ENCODE assay signal across 7 mouse cellular contexts in the genomic region with DNA sequence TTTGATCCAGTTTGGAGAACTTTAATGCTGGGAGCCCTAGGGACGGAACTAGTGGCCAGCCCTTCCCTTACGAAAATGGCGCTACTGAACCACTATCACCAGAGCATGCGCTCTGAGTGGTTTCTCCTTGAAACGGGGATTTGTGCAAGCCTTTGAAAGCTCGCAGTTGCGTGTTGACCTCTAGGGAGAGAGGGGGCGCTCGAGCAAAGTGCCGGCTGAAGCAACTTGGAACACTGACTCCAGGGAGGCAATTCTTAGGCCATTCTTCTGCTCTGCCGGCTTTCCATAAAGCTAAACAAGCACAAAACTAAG. TPM values are rescaled to one million over a fixed set of nuclear protein-coding genes. Genes with fewer than 3 reads are reported as not detected.
DNase-seq lines count a peak whose midpoint lies in the region; ATAC-seq lines count a peak whose summit lies in the region.

No protein-coding gene starts in this region.

- H3K4me3 ChIP-seq in intestine, embryonic 15.5 days (replicated peaks) = peak overlapping the region; percentile 98
- H3K4me3 ChIP-seq in midbrain, embryonic 10.5 days = peak overlapping the region; percentile 98

- H3K9me3 ChIP-seq in intestine, embryonic 15.5 days = no peaks in the 10 kb centered on the region
- H3K9me3 ChIP-seq in midbrain, embryonic 10.5 days (replicated peaks) = no peaks in the 10 kb centered on the region

- no peaks in the 10 kb centered on the region for H3K27me3 ChIP-seq in intestine, embryonic 15.5 days (replicated peaks)
- no peaks in the 10 kb centered on the region for H3K27me3 ChIP-seq in midbrain, embryonic 10.5 days (ENCODE audit: low read depth, poor library complexity, severe bottlenecking)

- peak overlapping the region; percentile 55 for H3K9ac ChIP-seq in intestine, embryonic 15.5 days

- peak overlapping the region; percentile 90 for H3K4me2 ChIP-seq in intestine, embryonic 15.5 days (replicated peaks)

- WGBS in intestine, embryonic 15.5 days = under 1% methylated on average over 11 of the region's 11 CpGs
- 0% methylated on average over 11 of the region's 11 CpGs for WGBS in midbrain, embryonic 10.5 days

- intact Hi-C loops in gastrocnemius, postnatal 36 days (cut with DNase I) = loop anchor here (5.0 kb wide), 3 partner anchors 67 to 83 kb away; partner anchors contain the start of gene Rtca
- intact Hi-C loops in left cerebral cortex, postnatal 25 days (cut with DNase I) = loop anchor here (5.0 kb wide), 2 partner anchors 67 to 83 kb away; no protein-coding TSS in a partner anchor

- no peaks in the 10 kb centered on the region for H3K36me3 ChIP-seq in intestine, embryonic 15.5 days
- peaks cover 8% of the 10 kb centered on the region for H3K36me3 ChIP-seq in midbrain, embryonic 10.5 days

- ATAC-seq in intestine, embryonic 15.5 days = peak; percentile 69

- H3K27ac ChIP-seq in intestine, embryonic 15.5 days = peak overlapping the region; percentile 96
- H3K27ac ChIP-seq in midbrain, embryonic 10.5 days (replicated peaks) = peak overlapping the region; percentile 98

- H3K4me1 ChIP-seq in intestine, embryonic 15.5 days (replicated peaks) = peaks cover 4% of the 10 kb centered on the region
- peaks cover 27% of the 10 kb centered on the region for H3K4me1 ChIP-seq in midbrain, embryonic 10.5 days

- DNase-seq in adrenal gland, adult 2 months = peak; percentile 91
- peak; percentile 96 for DNase-seq in embryo, embryonic 11 days
- DNase-seq in gastrocnemius, postnatal 36 days = peak; percentile 62 to 74
- peak; percentile 70 to 84 for DNase-seq in left cerebral cortex, postnatal 25 days (ENCODE audit: low spot score in 2 of 2)
- DNase-seq in midbrain, embryonic 10.5 days (ENCODE audit: low spot score) = peak; percentile 89
- DNase-seq in right cerebral cortex, postnatal 4 days = peak; percentile 63

RNA-seq across cellular contexts. Expression of gene Cdc14a, which starts 1.1 kb away (rescaled TPM):
- total RNA-seq in adrenal gland, adult 2 months (2021) = 10 to 100 TPM; 11.0 to 14.9 TPM
- 10.8 and 14.0 TPM in 2 replicates for polyA plus RNA-seq in adrenal gland, adult 2 months (2012; rRNA removed)
- 10 to 100 TPM; 20.6 to 23.8 TPM for total RNA-seq in gastrocnemius, postnatal 36 days (2021)
- 6.2 and 6.9 TPM in 2 replicates for polyA plus RNA-seq in intestine, embryonic 15.5 days (2015; fragmentation: Nextera tagmentation; extraction: Ambion mirVana)
- total RNA-seq in left cerebral cortex, postnatal 25 days (2021) = 1 to 10 TPM; 3.2 to 4.3 TPM
- 16.9 and 18.4 TPM in 2 replicates for polyA plus RNA-seq in midbrain, embryonic 10.5 days (2016; fragmentation: Nextera tagmentation; extraction: Ambion mirVana)

Comparison
In these comparisons a context has a peak if more than half of its experiments do, and no peak if none do; other contexts are left out.
1. Peak in every context shown above with its lines: DNase-seq, ATAC-seq, H3K4me3 ChIP-seq and H3K27ac ChIP-seq.